Mouse (Mus musculus) limb, embryonic 14.5 days (tissue): Measurements from ENCODE around the gene Fbxw7. TPM values are rescaled to one million over a fixed set of nuclear protein-coding genes. Genes with fewer than 3 reads are reported as not detected.

Experiments
- ATAC-seq: fragments of 200-750 bp; cut with Nextera tagmentation; 2 replicates; pipeline ENCODE4 v1.8.0; 2017; ENCODE audit warnings: low read depth, moderate number of reproducible peaks, moderate TSS enrichment; ENCODE audit not compliant: low FRiP score
- DNase-seq: peaks from one replicate; pipeline ENCODE4 v3.0.0-alpha.2; 2015; ENCODE audit warnings: low spot score
- H3K27ac ChIP-seq: fragments of 300-500 bp; sonication (generic); replicated peaks from 2 replicates; pipeline ENCODE4 v1.5.1; 2014; ENCODE audit warnings: low read depth, mild to moderate bottlenecking, low read length, moderate library complexity, mixed read lengths
- H3K27me3 ChIP-seq: fragments of 300-500 bp; sonication (generic); 2 replicates; pipeline ENCODE4 v1.6.1; 2014; ENCODE audit warnings: low read length, mixed read lengths; ENCODE audit not compliant: control insufficient read depth, insufficient read depth
- H3K36me3 ChIP-seq: fragments of 300-500 bp; sonication (generic); 2 replicates; pipeline ENCODE4 v1.6.1; 2014; ENCODE audit warnings: mild to moderate bottlenecking, low read length, moderate library complexity, mixed read lengths; ENCODE audit not compliant: control insufficient read depth, insufficient read depth
- H3K4me1 ChIP-seq: fragments of 300-500 bp; sonication (generic); 2 replicates; pipeline ENCODE4 v1.6.1; 2014; ENCODE audit warnings: antibody characterized with exemption, low read length, mixed read lengths; ENCODE audit not compliant: control insufficient read depth, insufficient read depth
- H3K4me2 ChIP-seq: fragments of 300-500 bp; sonication (generic); replicated peaks from 2 replicates; pipeline ENCODE4 v1.6.1; 2014; ENCODE audit warnings: low read depth, mild to moderate bottlenecking, low read length, moderate library complexity; ENCODE audit not compliant: severe bottlenecking
- H3K4me3 ChIP-seq: fragments of 300-500 bp; sonication (generic); replicated peaks from 2 replicates; pipeline ENCODE4 v1.5.1; 2014; ENCODE audit warnings: low read length
- H3K9ac ChIP-seq: fragments of 300-500 bp; sonication (generic); 2 replicates; pipeline ENCODE4 v1.6.1; 2014; ENCODE audit warnings: mild to moderate bottlenecking, low read depth, low read length, moderate library complexity; ENCODE audit not compliant: severe bottlenecking
- H3K9me3 ChIP-seq: fragments of 300-500 bp; sonication (generic); 2 replicates; pipeline ENCODE4 v1.6.1; 2016; ENCODE audit warnings: low read length; ENCODE audit not compliant: control insufficient read depth
- POLR2A ChIP-seq: fragments of 200-500 bp; IDR thresholded peaks from 2 replicates; pipeline ENCODE4 v1.8.0; 2012; ENCODE audit warnings: inconsistent platforms, mild to moderate bottlenecking, moderate library complexity, borderline replicate concordance; ENCODE audit not compliant: insufficient read depth, insufficient read length; ENCODE audit errors: extremely low read depth
- WGBS: fragments of 180-500 bp; shearing (Covaris S2); extraction: QIAGEN DNeasy Blood & Tissue Kit; methylation state at CpG from one replicate; pipeline ENCODE4 v1.1.7; 2014; 5-methylcytosine and 5-hydroxymethylcytosine counted together
- polyA plus RNA-seq, 2 experiments: library from polyadenylated mRNA; depleted of rRNA in 1 of 2; stranded (reverse) in 1 of 2; unstranded in 1 of 2; fragments of >200 nt; fragmentation: Nextera tagmentation in 1 of 2; extraction: Ambion mirVana in 1 of 2; gene quantifications; 2 replicates each; pipeline versions ENCODE4 v1.2.1 to v1.2.3; 2012 to 2014

Gene Fbxw7
- polyA plus RNA-seq, 2 experiments = 10.6 to 13.4 TPM

GRCm38 (mm10) chr3:84952135-84952534 is 137.1 kb downstream of the Fbxw7 start:
- ATAC-seq (peak; percentile 93), DNase-seq (peak; percentile 92)
- Histone ChIP-seq H3K4me1 (peaks cover 8% of the 10 kb centered on the region; the same call in 1 of the 2 replicates), H3K36me3 (no peaks in the 10 kb centered on the region), H3K27me3 (no peaks in the 10 kb centered on the region), H3K4me2 (peak overlapping the region; percentile 59), H3K9me3 (no peaks in the 10 kb centered on the region), H3K27ac (peak overlapping the region; percentile 33; the same call in 1 of the 2 replicates), H3K4me3 (peak overlapping the region; percentile 38), H3K9ac (peak overlapping the region; percentile 52)
- TF ChIP-seq POLR2A = peak; percentile 22; the same call in 1 of the 2 replicates
- 2% methylated on average over 13 of the region's 13 CpGs for WGBS

GRCm38 (mm10) chr3:84952585-84953187 is 137.6 kb downstream of the Fbxw7 start:
- H3K9ac ChIP-seq = peak overlapping the region; percentile 52
- no peaks in the 10 kb centered on the region for H3K36me3 ChIP-seq
- peak overlapping the region; percentile 33; the same call in 1 of the 2 replicates for H3K27ac ChIP-seq
- no peaks in the 10 kb centered on the region for H3K9me3 ChIP-seq
- WGBS = 38% methylated on average over 7 of the region's 7 CpGs
- H3K4me3 ChIP-seq = peak overlapping the region; percentile 38
- H3K27me3 ChIP-seq = no peaks in the 10 kb centered on the region
- no peak for ATAC-seq
- H3K4me2 ChIP-seq = peak overlapping the region; percentile 59
- DNase-seq = no peak
- H3K4me1 ChIP-seq = peaks cover 8% of the 10 kb centered on the region; the same call in 1 of the 2 replicates
- no peak for TF ChIP-seq POLR2A

- no peaks in the 10 kb centered on the region for H3K9me3 ChIP-seq
- H3K4me1 ChIP-seq = peaks cover 8% of the 10 kb centered on the region; the same call in 1 of the 2 replicates
- H3K27ac ChIP-seq = no peak overlapping the region
- no peaks in the 10 kb centered on the region; the same call in 1 of the 2 replicates for H3K36me3 ChIP-seq
- no peak overlapping the region for H3K4me2 ChIP-seq
- H3K9ac ChIP-seq = no peak overlapping the region
- H3K4me3 ChIP-seq = no peak overlapping the region
- no peak for DNase-seq
- ATAC-seq = no peak
- no peak for TF ChIP-seq POLR2A
- WGBS = 87% methylated on average over 8 of the region's 8 CpGs
- no peaks in the 10 kb centered on the region for H3K27me3 ChIP-seq
These were observed 140.1 kb downstream of the Fbxw7 start for GRCm38 (mm10) chr3:84955011-84955775.

GRCm38 (mm10) chr3:84955857-84956256 is 140.8 kb downstream of the Fbxw7 start:
- H3K27ac ChIP-seq = no peak overlapping the region
- no peak overlapping the region for H3K4me3 ChIP-seq
- H3K4me1 ChIP-seq = peaks cover 8% of the 10 kb centered on the region; the same call in 1 of the 2 replicates
- WGBS = 77% methylated on average over 4 of the region's 4 CpGs
- H3K4me2 ChIP-seq = no peak overlapping the region
- no peak for ATAC-seq
- no peaks in the 10 kb centered on the region; the same call in 1 of the 2 replicates for H3K36me3 ChIP-seq
- H3K9me3 ChIP-seq = no peaks in the 10 kb centered on the region
- TF ChIP-seq POLR2A = no peak
- H3K9ac ChIP-seq = no peak overlapping the region
- DNase-seq = no peak
- H3K27me3 ChIP-seq = no peaks in the 10 kb centered on the region

GRCm38 (mm10) chr3:84965156-84965555 is 150.1 kb downstream of the Fbxw7 start:
- no peaks in the 10 kb centered on the region for H3K27me3 ChIP-seq
- no peak for TF ChIP-seq POLR2A
- H3K9me3 ChIP-seq = no peaks in the 10 kb centered on the region
- no peak overlapping the region for H3K4me3 ChIP-seq
- H3K4me1 ChIP-seq = no peaks in the 10 kb centered on the region
- H3K36me3 ChIP-seq = peaks cover 12% of the 10 kb centered on the region
- H3K4me2 ChIP-seq = no peak overlapping the region
- no peak for ATAC-seq
- 92% methylated on average over 5 of the region's 5 CpGs for WGBS
- no peak overlapping the region for H3K27ac ChIP-seq
- no peak for DNase-seq
- H3K9ac ChIP-seq = no peak overlapping the region
